Mouse (Mus musculus): ENCODE data around the gene Ddx21.
"Not testable (repeated sequence)": the region's sequence is repeated elsewhere in the genome, so short reads cannot be mapped to it uniquely, and the experiment has no call there.

Ddx21 gene

GRCm38 (mm10) chr10:62602177-62603040 lies at the start of gene Ddx21:
TSS of gene Ddx21 (minus strand) at chr10:62602281.
- peak; percentile 90 for DNase-seq

GRCm38 (mm10) chr10:62650881-62651810 lies 49.1 kb upstream of the Ddx21 start, which contains the start of gene Ddx50:
TSS of gene Ddx50 (minus strand) at chr10:62651218.
- peak; percentile 98 for DNase-seq

GRCm38 (mm10) chr10:62650358-62650782 lies 48.3 kb upstream of the Ddx21 start:
- DNase-seq = no peak

- DNase-seq = no peak
Observed at GRCm38 (mm10) chr10:62604161-62604560, 2.1 kb upstream of the Ddx21 start.

- no peak for DNase-seq
Observed at GRCm38 (mm10) chr10:62603233-62604030, 1.4 kb upstream of the Ddx21 start.

GRCm38 (mm10) chr10:62601833-62602176 lies 276 bp downstream of the Ddx21 start:
- no peak for DNase-seq

- no peak for DNase-seq
Observed at GRCm38 (mm10) chr10:62601053-62601791, 859 bp downstream of the Ddx21 start.

GRCm38 (mm10) chr10:62600056-62600455 lies 2.0 kb downstream of the Ddx21 start:
- no peak for DNase-seq

- DNase-seq = not testable (repeated sequence)
Observed at GRCm38 (mm10) chr10:62599311-62599710, 2.8 kb downstream of the Ddx21 start.

- DNase-seq = no peak
Observed at GRCm38 (mm10) chr10:62592496-62592895, 9.6 kb downstream of the Ddx21 start.

GRCm38 (mm10) chr10:62590200-62590599 lies 11.9 kb downstream of the Ddx21 start:
- peak; percentile 93 for DNase-seq

- no peak for DNase-seq
Observed at GRCm38 (mm10) chr10:62588616-62589015, 13.5 kb downstream of the Ddx21 start.

- no peak for DNase-seq
Observed at GRCm38 (mm10) chr10:62583245-62583644, 18.8 kb downstream of the Ddx21 start.

GRCm38 (mm10) chr10:62582701-62583100 lies 19.4 kb downstream of the Ddx21 start:
- DNase-seq = no peak

- DNase-seq = no peak
Observed at GRCm38 (mm10) chr10:62582263-62582662, 19.8 kb downstream of the Ddx21 start.

- DNase-seq = not testable (repeated sequence)
Observed at GRCm38 (mm10) chr10:62579129-62579528, 23.0 kb downstream of the Ddx21 start.

GRCm38 (mm10) chr10:62578338-62579100 lies 23.6 kb downstream of the Ddx21 start, which contains the start of gene Kif1bp:
TSS of gene Kif1bp (minus strand) at chr10:62578457.
- peak; percentile 97 for DNase-seq

GRCm38 (mm10) chr10:62577673-62578337 lies 24.3 kb downstream of the Ddx21 start:
- DNase-seq = no peak

- no peak for DNase-seq
Observed at GRCm38 (mm10) chr10:62575001-62575400, 27.1 kb downstream of the Ddx21 start.

- no peak for DNase-seq
Observed at GRCm38 (mm10) chr10:62570126-62570871, 31.8 kb downstream of the Ddx21 start.
